Mouse (Mus musculus) CH12.LX (cell line): ENCODE measurements at regions not wholly inside any gene's neighbourhood (a gene's known extent, or its start where the extent isn't known, plus 50 kb on each side); places are given as distances from the start of the nearest gene placed in this dataset.

Source experiments
- DNase-seq: peaks from one replicate; pipeline ENCODE4 v3.0.0-alpha.2; 2013; ENCODE audit errors: extremely low read depth
- H3K27ac ChIP-seq: 2 replicates; pipeline ENCODE4 v1.5.1; 2012; ENCODE audit warnings: low read depth, mild to moderate bottlenecking, control low read depth, moderate library complexity; ENCODE audit not compliant: insufficient read depth
- H3K27me3 ChIP-seq: replicated peaks from 2 replicates; pipeline ENCODE3; 2012; ENCODE audit warnings: inconsistent platforms
- H3K36me3 ChIP-seq, 2 experiments: replicated peaks in 1 of 2; 2 replicates each; pipeline versions ENCODE3 to v1.6.1; 2012; ENCODE audit warnings: inconsistent platforms in 1 of 2, low read length in 1 of 2, mild to moderate bottlenecking in 1 of 2, mixed read lengths in 1 of 2, moderate library complexity in 1 of 2; ENCODE audit not compliant: control insufficient read depth in 1 of 2, insufficient read depth in 1 of 2
- H3K4me1 ChIP-seq, 2 experiments: 2 replicates each; pipeline ENCODE4 v1.6.1; 2012; ENCODE audit warnings: inconsistent platforms in 1 of 2, moderate library complexity in 1 of 2; ENCODE audit not compliant: insufficient read depth in 2 of 2, control insufficient read depth in 1 of 2
- H3K4me2 ChIP-seq: 2 replicates; pipeline ENCODE4 v1.6.1; 2012; ENCODE audit warnings: low read depth, mild to moderate bottlenecking, control low read depth; ENCODE audit not compliant: poor library complexity, insufficient read depth, severe bottlenecking
- H3K4me3 ChIP-seq, 3 experiments: fragments of 150-350 bp in 1 of 3; sonication (generic) in 1 of 3; replicated peaks in 1 of 3; 2 replicates each; pipeline versions ENCODE3 to v1.5.1; 2011 to 2012; ENCODE audit warnings: low read depth in 2 of 3, low read length in 2 of 3, mild to moderate bottlenecking in 2 of 3, moderate library complexity in 2 of 3, control low read depth in 1 of 3, improper control_type of control experiment in 1 of 3, inconsistent platforms in 1 of 3, mixed read lengths in 1 of 3; ENCODE audit not compliant: poor library complexity in 1 of 3
- H3K79me2 ChIP-seq: replicated peaks from 2 replicates; pipeline ENCODE4 v1.6.1; 2012; ENCODE audit warnings: mild to moderate bottlenecking, moderate library complexity; ENCODE audit not compliant: control insufficient read depth, poor library complexity, insufficient read depth, severe bottlenecking; ENCODE audit errors: extremely low read depth
- H3K9ac ChIP-seq: 2 replicates; pipeline ENCODE4 v1.6.1; 2012; ENCODE audit warnings: low read depth, mild to moderate bottlenecking, control low read depth, moderate library complexity; ENCODE audit not compliant: insufficient read depth
- H3K9me3 ChIP-seq: replicated peaks from 2 replicates; pipeline ENCODE3; 2012; ENCODE audit warnings: low read length, inconsistent platforms, mixed read lengths
- BHLHE40 ChIP-seq: IDR thresholded peaks from 2 replicates; pipeline ENCODE4 v1.6.1; 2011; ENCODE audit warnings: mild to moderate bottlenecking, low read depth, low read length, improper control_type of control experiment
- CHD2 ChIP-seq: IDR thresholded peaks from 2 replicates; pipeline ENCODE4 v1.6.1; 2011; ENCODE audit warnings: low read length, improper control_type of control experiment
- CTCF ChIP-seq, 2 experiments: IDR thresholded peaks in 1 of 2; conservative IDR thresholded peaks in 1 of 2; 2 replicates each; pipeline ENCODE4 v1.5.1; 2011 to 2012; ENCODE audit warnings: low read depth in 2 of 2, low read length in 2 of 2, improper control_type of control experiment in 1 of 2, inconsistent platforms in 1 of 2, mild to moderate bottlenecking in 1 of 2, moderate library complexity in 1 of 2
- E2F4 ChIP-seq: IDR thresholded peaks from 2 replicates; pipeline ENCODE4 v1.6.1; 2011; ENCODE audit warnings: low read depth, low read length, improper control_type of control experiment; ENCODE audit not compliant: insufficient replicate concordance
- ELF1 ChIP-seq: IDR thresholded peaks from 2 replicates; pipeline ENCODE4 v1.6.1; 2014; ENCODE audit warnings: low read depth, mild to moderate bottlenecking, inconsistent platforms, low read length, improper control_type of control experiment
- EP300 ChIP-seq: IDR thresholded peaks from 2 replicates; pipeline ENCODE4 v1.6.1; 2011; ENCODE audit warnings: low read length, improper control_type of control experiment
- ETS1 ChIP-seq: conservative IDR thresholded peaks from 2 replicates; pipeline ENCODE4 v1.6.1; 2012; ENCODE audit warnings: low read depth, mild to moderate bottlenecking, inconsistent platforms, low read length, improper control_type of control experiment, moderate library complexity
- GABPA ChIP-seq: IDR thresholded peaks from 2 replicates; pipeline ENCODE4 v1.6.1; 2012; ENCODE audit warnings: low read depth, low read length, improper control_type of control experiment, inconsistent platforms; ENCODE audit not compliant: insufficient replicate concordance
- IRF4 ChIP-seq: IDR thresholded peaks from 2 replicates; pipeline ENCODE4 v1.6.1; 2014; ENCODE audit warnings: low read depth, mild to moderate bottlenecking, inconsistent platforms, low read length, improper control_type of control experiment
- JUN ChIP-seq: IDR thresholded peaks from 2 replicates; pipeline ENCODE4 v1.6.1; 2011; ENCODE audit warnings: low read depth, mild to moderate bottlenecking, low read length, improper control_type of control experiment, moderate library complexity; ENCODE audit not compliant: insufficient read depth
- MAFK ChIP-seq: IDR thresholded peaks from 2 replicates; pipeline ENCODE4 v1.6.1; 2011; ENCODE audit warnings: low read length, improper control_type of control experiment; ENCODE audit not compliant: insufficient replicate concordance
- MAX ChIP-seq: IDR thresholded peaks from 2 replicates; pipeline ENCODE4 v1.6.1; 2011; ENCODE audit warnings: low read length, improper control_type of control experiment
- MAZ ChIP-seq: IDR thresholded peaks from 2 replicates; pipeline ENCODE4 v1.6.1; 2012; ENCODE audit warnings: low read depth, mild to moderate bottlenecking, inconsistent platforms, low read length, improper control_type of control experiment, moderate library complexity
- MEF2A ChIP-seq: IDR thresholded peaks from 2 replicates; pipeline ENCODE4 v1.6.1; 2014; ENCODE audit warnings: low read depth, mild to moderate bottlenecking, inconsistent platforms, low read length, improper control_type of control experiment, borderline replicate concordance
- MXI1 ChIP-seq: IDR thresholded peaks from 2 replicates; pipeline ENCODE4 v1.6.1; 2011; ENCODE audit warnings: mild to moderate bottlenecking, low read depth, low read length, improper control_type of control experiment
- MYC ChIP-seq: IDR thresholded peaks from 2 replicates; pipeline ENCODE4 v1.6.1; 2011; ENCODE audit warnings: low read depth, mild to moderate bottlenecking, improper control_type of control experiment, low read length
- PAX5 ChIP-seq: IDR thresholded peaks from 2 replicates; pipeline ENCODE4 v1.6.1; 2012; ENCODE audit warnings: low read length, inconsistent platforms, mixed read lengths
- POLR2AphosphoS2 ChIP-seq: IDR thresholded peaks from 2 replicates; pipeline ENCODE4 v1.6.1; 2011; ENCODE audit warnings: low read depth, low read length, improper control_type of control experiment
- SIN3A ChIP-seq: IDR thresholded peaks from 2 replicates; pipeline ENCODE4 v1.6.1; 2012; ENCODE audit warnings: low read length, improper control_type of control experiment, inconsistent platforms
- SMC3 ChIP-seq: IDR thresholded peaks from 2 replicates; pipeline ENCODE4 v1.6.1; 2011; ENCODE audit warnings: low read depth, low read length, improper control_type of control experiment
- USF2 ChIP-seq: conservative IDR thresholded peaks from 2 replicates; pipeline ENCODE4 v1.6.1; 2011; ENCODE audit warnings: low read depth, low read length, improper control_type of control experiment
- ZC3H11A ChIP-seq: IDR thresholded peaks from 2 replicates; pipeline ENCODE4 v1.6.1; 2012; ENCODE audit warnings: low read depth, mild to moderate bottlenecking, inconsistent platforms, low read length, improper control_type of control experiment
- ZNF384 ChIP-seq: IDR thresholded peaks from 2 replicates; pipeline ENCODE4 v1.6.1; 2012; ENCODE audit warnings: low read depth, low read length, improper control_type of control experiment, inconsistent platforms
- dilution Hi-C: fragments of 300-500 bp; cut with MboI; formaldehyde crosslinking; loops from 2 replicates; pipeline ENCODE4 v1.14.3; 2020; ENCODE audit warnings: low sequenced_read_pairs; ENCODE audit not compliant: extremely low pct_unique_long_range_greater_than_20kb, extremely low pct_ligation_motif_present
- in situ Hi-C: fragments of 300-500 bp; cut with MboI; formaldehyde crosslinking; loops from 3 replicates; pipeline ENCODE4 v1.14.3; 2019; ENCODE audit warnings: low sequenced_read_pairs, low pct_ligation_motif_present, low pct_unique_long_range_greater_than_20kb, mixed read lengths

DNA sequence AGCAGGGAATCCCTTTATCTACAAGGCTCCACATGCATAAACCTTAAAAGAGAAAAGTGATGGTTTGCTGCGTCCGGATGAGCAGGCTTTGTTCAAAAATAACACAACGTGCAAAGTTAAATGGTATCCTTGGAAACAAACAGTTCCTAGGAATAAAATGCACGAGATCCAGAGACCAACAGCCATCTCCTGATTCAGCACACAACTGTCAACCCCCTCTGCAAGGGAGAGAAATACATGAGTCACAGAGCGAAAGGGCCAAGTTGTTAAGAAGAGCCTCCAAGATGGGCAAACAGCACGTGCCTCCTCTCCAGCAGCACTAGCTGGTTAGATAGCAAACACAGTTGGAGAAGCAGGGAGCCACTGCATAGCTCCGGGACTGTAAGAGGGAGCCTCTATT lies 61.2 kb upstream of the Coro2b start:
- TF ChIP-seq MAFK (no peak), MYC (no peak), MAX (no peak), PAX5 (no peak), E2F4 (no peak), JUN (no peak), IRF4 (no peak), EP300 (no peak), ZC3H11A (no peak), POLR2AphosphoS2 (no peak), SIN3A (no peak), GABPA (no peak), SMC3 (no peak)
- TF ChIP-seq, all 38 proteins: peak for 0
- H3K79me2 ChIP-seq, result no peaks in the 10 kb centered on the region
- no peak overlapping the region for H3K4me3 ChIP-seq
- dilution Hi-C loops (no loop called here), in situ Hi-C loops (no loop called here)
- H3K4me2 ChIP-seq, result no peak overlapping the region
- no peaks in the 10 kb centered on the region for H3K36me3 ChIP-seq
- H3K9me3 ChIP-seq, result peaks cover 11% of the 10 kb centered on the region
- no peak for DNase-seq
- no peak overlapping the region for H3K9ac ChIP-seq
- H3K4me1 ChIP-seq, result no peaks in the 10 kb centered on the region
- H3K27me3 ChIP-seq, result peaks cover 10% of the 10 kb centered on the region
- no peak overlapping the region for H3K27ac ChIP-seq

DNA sequence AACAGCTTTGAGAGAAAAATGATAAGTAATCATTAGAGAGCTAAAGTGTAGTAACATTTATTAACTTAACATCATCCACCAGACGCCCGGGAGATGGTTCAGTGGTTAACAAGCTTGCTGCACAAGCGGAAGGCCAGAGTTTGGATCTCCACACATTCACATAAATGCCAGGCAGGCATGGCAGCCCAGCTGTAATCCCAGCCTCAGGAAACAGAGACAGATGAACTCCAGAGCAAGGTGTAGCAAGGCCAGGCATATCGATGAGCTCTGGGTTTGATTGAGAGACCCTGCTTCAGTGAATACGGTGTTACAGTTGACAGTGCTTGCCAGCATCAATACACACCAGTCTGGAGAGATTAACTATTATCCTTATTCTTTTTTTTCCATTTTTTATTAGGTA lies 62.1 kb upstream of the Coro2b start:
- dilution Hi-C loops, result no loop called here
- H3K27me3 ChIP-seq, result peaks cover 10% of the 10 kb centered on the region
- H3K36me3 ChIP-seq, result no peaks in the 10 kb centered on the region
- peaks cover 11% of the 10 kb centered on the region for H3K9me3 ChIP-seq
- H3K4me1 ChIP-seq, result no peaks in the 10 kb centered on the region
- no peak overlapping the region for H3K27ac ChIP-seq
- no peaks in the 10 kb centered on the region for H3K79me2 ChIP-seq
- H3K4me2 ChIP-seq, result no peak overlapping the region
- TF ChIP-seq BHLHE40 (no peak), CTCF (conservative IDR thresholded peaks at IDR 0.05 in 1 of 2, IDR thresholded peaks at IDR 0.05 in 1 of 2; ENCODE audit: low read depth in 2 of 2, low read length in 2 of 2) (no peak), GABPA (no peak), MEF2A (no peak), CHD2 (no peak), ELF1 (no peak), ETS1 (no peak), ZNF384 (no peak), MXI1 (no peak), MAZ (no peak), USF2 (no peak), SMC3 (no peak)
- no peak overlapping the region for H3K9ac ChIP-seq
- no peak overlapping the region for H3K4me3 ChIP-seq
- in situ Hi-C loops, result no loop called here
- DNase-seq, result no peak
